Comparison of ENCODE assay signal across 8 mouse cellular contexts in the genomic region with DNA sequence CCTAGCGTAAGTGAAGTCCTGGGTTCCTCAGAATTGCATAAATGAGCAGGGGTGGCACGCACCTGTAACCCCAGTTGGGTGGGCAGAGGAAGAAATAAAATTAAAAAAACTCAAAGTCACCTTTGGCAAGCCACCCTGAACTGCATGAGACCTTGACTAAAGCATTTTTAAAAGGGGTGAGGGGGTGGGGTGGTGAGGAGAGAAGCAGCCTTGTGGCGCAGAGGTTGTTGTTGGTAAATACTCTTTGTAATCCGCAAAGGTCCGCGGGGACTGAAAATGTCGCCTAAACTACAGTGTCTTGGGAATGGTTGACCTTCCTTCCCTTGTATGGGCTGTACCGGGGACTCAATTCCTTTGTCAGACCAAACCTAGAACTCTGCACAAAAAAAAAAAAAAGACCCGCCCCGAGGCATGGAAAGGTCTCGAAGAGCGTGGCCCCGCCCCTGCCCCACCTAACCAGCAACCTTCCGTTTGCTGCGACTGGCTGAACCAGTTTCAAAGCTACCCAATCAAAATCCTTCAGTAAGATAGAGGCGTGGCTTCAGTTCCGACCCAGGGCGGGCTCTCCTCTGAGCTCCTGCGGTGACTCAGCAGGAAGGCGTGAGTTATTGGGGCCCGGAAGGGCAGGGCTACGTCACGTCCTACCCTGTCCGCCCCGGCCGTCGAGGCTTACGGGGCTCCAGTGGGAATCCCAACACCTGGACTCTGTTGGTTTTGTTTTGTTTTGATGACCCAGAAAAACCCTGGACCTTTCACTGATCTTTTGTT. TPM values are rescaled to one million over a fixed set of nuclear protein-coding genes. Genes with fewer than 3 reads are reported as not detected.
DNase-seq lines count a peak whose midpoint lies in the region; ATAC-seq lines count a peak whose summit lies in the region.

No protein-coding gene starts in this region.

- peak; percentile 98 for DNase-seq in adipocyte (ENCODE audit: low spot score)
- peak; percentile 97 for DNase-seq in embryo, embryonic 10 days (ENCODE audit: low spot score)
- DNase-seq in gastrocnemius, postnatal 10 days = peak; percentile 85
- DNase-seq in induced T-regulatory cell, adult 2 months (ENCODE audit: low read depth) = peak; percentile 98
- DNase-seq in left cerebral cortex, adult 9 months (ENCODE audit: low spot score in 2 of 2) = peak; percentile 96
- DNase-seq in right cerebral cortex, postnatal 14 days = peak; percentile 89
- DNase-seq in urinary bladder, postnatal 36 days (ENCODE audit: low spot score in 2 of 2) = peak; percentile 87 to 95

- peak; percentile 83 for ATAC-seq in megakaryocyte progenitor cell, adult 5-6 weeks (replicated peaks; ENCODE audit: poor library complexity)

RNA-seq across cellular contexts. Expression of gene Ssc4d, which starts 16.9 kb away (rescaled TPM):
- 1 to 10 TPM in 1 of 2 experiments, under 1 TPM in 1; 0.78 to 1.1 TPM for total RNA-seq in gastrocnemius, postnatal 10 days (2021)
- 3.3 and 6.8 TPM in 2 replicates for total RNA-seq in megakaryocyte progenitor cell, adult 5-6 weeks (2015)
- 2.0 and 2.3 TPM in 2 replicates for total RNA-seq in megakaryocyte progenitor cell, adult 5-6 weeks (2017)

RNA-seq across cellular contexts. Expression of gene Zp3, which starts 22.5 kb away (rescaled TPM):
- total RNA-seq in gastrocnemius, postnatal 10 days (2021) = not detected
- 0.10 TPM in 1 of 2 replicates, not detected in the other for total RNA-seq in megakaryocyte progenitor cell, adult 5-6 weeks (2015)
- not detected in 2 replicates for total RNA-seq in megakaryocyte progenitor cell, adult 5-6 weeks (2017)

RNA-seq across cellular contexts. Expression of gene Ywhag, which starts 23.0 kb away (rescaled TPM):
- 100 to 1,000 TPM; 302 to 322 TPM for total RNA-seq in gastrocnemius, postnatal 10 days (2021)
- total RNA-seq in megakaryocyte progenitor cell, adult 5-6 weeks (2015) = 124 and 130 TPM in 2 replicates
- 87.4 and 88.3 TPM in 2 replicates for total RNA-seq in megakaryocyte progenitor cell, adult 5-6 weeks (2017)

RNA-seq across cellular contexts. Expression of gene Dtx2, which starts 37.2 kb away (rescaled TPM):
- 1 to 10 TPM; 7.7 to 9.2 TPM for total RNA-seq in gastrocnemius, postnatal 10 days (2021)
- 12.9 and 13.7 TPM in 2 replicates for total RNA-seq in megakaryocyte progenitor cell, adult 5-6 weeks (2015)
- total RNA-seq in megakaryocyte progenitor cell, adult 5-6 weeks (2017) = 4.7 and 5.5 TPM in 2 replicates

Comparison
In these comparisons a context has a peak if more than half of its experiments do, and no peak if none do; other contexts are left out.
1. Peak in every context shown above with its lines: DNase-seq and ATAC-seq.